Mouse (Mus musculus): ENCODE results near the gene Wdr24.

DNA sequence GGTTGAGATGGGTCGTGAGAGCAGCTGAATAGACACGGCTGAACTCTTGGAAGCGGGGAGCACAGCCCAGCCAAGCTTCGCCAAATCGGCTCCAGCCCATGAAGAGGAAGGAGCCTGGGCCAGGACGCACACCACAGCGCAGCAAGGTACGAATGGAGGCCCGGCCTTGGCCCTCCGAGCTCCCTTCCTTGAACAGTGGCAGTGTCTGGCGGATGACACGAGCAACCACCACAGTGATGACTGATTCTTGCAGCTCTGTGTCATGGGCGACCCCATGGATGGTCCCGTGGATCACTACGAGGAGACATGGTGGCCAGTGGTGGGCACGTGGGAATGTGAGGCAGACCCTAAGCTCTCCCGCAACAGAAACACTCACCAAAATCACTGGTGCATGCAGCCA lies 28.4 kb upstream of the Wdr24 start:
- no peak for TF ChIP-seq CTCF (IDR thresholded peaks at IDR 0.05; ENCODE audit: control insufficient read depth, insufficient read depth, insufficient replicate concordance, low read depth, low read length)
- no peak for TF ChIP-seq POLR2A (IDR thresholded peaks at IDR 0.05; ENCODE audit: control insufficient read depth, low read depth, low read length)

Measured in testis, adult 2 months (tissue).